Mouse (Mus musculus): ENCODE measurements around the gene Pax1.

DNA sequence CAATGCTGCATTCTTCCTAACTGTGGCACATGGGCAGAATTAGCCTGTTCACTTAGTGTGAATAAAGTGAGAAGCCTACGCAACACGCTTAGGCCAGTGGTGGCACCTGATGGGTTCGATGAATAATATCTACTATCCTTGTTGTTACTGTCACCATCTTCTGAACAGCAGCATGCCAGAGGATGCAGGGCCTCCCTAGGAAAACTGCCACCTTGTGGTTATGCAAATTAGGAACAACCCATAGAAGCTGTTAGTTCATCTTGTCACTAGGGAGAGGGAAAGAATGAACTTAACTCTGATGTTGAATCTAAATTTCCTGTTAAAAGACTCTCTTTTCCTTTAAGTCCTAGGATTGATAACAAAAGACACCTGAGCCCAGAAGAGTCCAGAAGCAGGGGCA is 53.3 kb downstream of the Pax1 start:
- TF ChIP-seq CTCF (IDR thresholded peaks at IDR 0.05; ENCODE audit: control insufficient read depth, insufficient read depth, low read length) = no peak
- no peak for TF ChIP-seq POLR2A (IDR thresholded peaks at IDR 0.05; ENCODE audit: borderline replicate concordance, control insufficient read depth, low read depth, low read length)
